In the genomic region with DNA sequence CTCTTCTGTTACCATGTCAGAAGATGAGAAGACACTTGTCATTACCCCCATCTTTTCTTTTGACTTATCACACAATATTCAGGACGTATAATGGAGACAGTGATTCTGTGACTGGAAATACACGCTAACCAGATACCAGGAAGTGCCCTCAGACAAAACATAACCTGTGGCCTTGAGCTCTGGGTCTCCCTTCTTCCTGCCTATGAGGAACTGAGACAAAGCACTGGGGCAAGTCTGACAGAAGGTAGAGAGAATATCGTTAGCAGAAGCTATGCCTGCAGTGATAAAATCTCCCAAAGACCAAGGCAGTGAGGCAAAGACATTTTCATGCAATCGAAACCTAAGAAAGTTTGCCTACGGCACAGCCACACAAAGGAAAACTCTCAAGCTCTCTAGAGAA, we compare ENCODE assay signal across 25 mouse cellular contexts. TPM values are rescaled to one million over a fixed set of nuclear protein-coding genes. Genes with fewer than 3 reads are reported as not detected.
DNase-seq lines count a peak whose midpoint lies in the region; TF ChIP-seq lines count a peak whose summit lies in the region.
"Had no signal": no experiment of that assay in that cellular context is flagged by ENCODE, and none has a peak within 500 bp of the region (broad histone marks: within the 10 kb centered on the region; RNA-seq: fewer than 3 reads in every experiment).

No protein-coding gene starts in this region.

- no peaks in the 10 kb centered on the region for H3K27me3 ChIP-seq in splenic B cell, adult 2 months (ENCODE audit: control insufficient read depth, insufficient read depth, low read length, poor library complexity, severe bottlenecking)
- H3K27me3 ChIP-seq: megakaryocyte, embryonic 14.5 days had no signal

- intact Hi-C loops in gastrocnemius, adult 2 months (cut with DNase I) = no loop called here

- no peak for DNase-seq in gastrocnemius, adult 2 months
- DNase-seq in gastrocnemius, adult 18-20 months (ENCODE audit: low spot score) = no peak
- peak; percentile 26 for DNase-seq in 416B (ENCODE audit: low read depth)
- peak; percentile 6 for DNase-seq in T-cell, adult 2 months (ENCODE audit: low spot score)
- peak; percentile 49 for DNase-seq in splenic B cell, adult 2 months (ENCODE audit: low read depth, low spot score)
- DNase-seq in spleen, adult 12 weeks (ENCODE audit: low spot score) = no peak
- no peak for DNase-seq in cerebellum, postnatal 25 days
- no peak for DNase-seq in cerebellum, adult 11 months
- DNase-seq: adrenal gland, postnatal 10 days; cerebellum, postnatal 10 days; gastrocnemius, postnatal 10 days; heart, adult 18-20 months; kidney, adult 18-20 months; kidney, postnatal 10 days; lung, adult 18-20 months; lung, postnatal 14 days; midbrain, embryonic 14.5 days; spleen, adult 18-20 months had no signal

- peak overlapping the region; percentile 48; the same call in 1 of the 2 replicates for H3K27ac ChIP-seq in gastrocnemius, adult 2 months
- H3K27ac ChIP-seq: forebrain, embryonic 10.5 days; limb, embryonic 10.5 days had no signal

- H3K36me3 ChIP-seq in splenic B cell, adult 2 months (ENCODE audit: control insufficient read depth, insufficient read depth, low read length, poor library complexity, severe bottlenecking) = peaks cover 5% of the 10 kb centered on the region

- no peak for TF ChIP-seq CTCF in gastrocnemius, adult 2 months (IDR thresholded peaks at IDR 0.05)

- no peak overlapping the region for H3K4me3 ChIP-seq in gastrocnemius, adult 2 months
- H3K4me3 ChIP-seq: forebrain, embryonic 10.5 days; limb, embryonic 10.5 days; megakaryocyte, embryonic 14.5 days had no signal

RNA-seq across cellular contexts. Expression of a gene that starts 8.7 kb away (rescaled TPM):
- 1 to 10 TPM; 4.2 to 4.4 TPM for total RNA-seq in gastrocnemius, adult 2 months (2021)
- 1 to 10 TPM; 4.3 to 4.9 TPM for total RNA-seq in gastrocnemius, adult 18-20 months (2021)

RNA-seq across cellular contexts. Expression of a gene that starts 15.1 kb away (rescaled TPM):
- not detected for total RNA-seq in gastrocnemius, adult 2 months (2021)
- not detected for total RNA-seq in gastrocnemius, adult 18-20 months (2021)
- total RNA-seq: adrenal gland, postnatal 10 days; gastrocnemius, postnatal 10 days; heart, adult 18-20 months; hematopoietic stem cell, adult 5-6 weeks; layer of hippocampus, adult 8-10 months; left cerebral cortex, adult 18-20 months; liver, adult 2 months had no signal

RNA-seq across cellular contexts. Expression of a gene that starts 28.4 kb away (rescaled TPM):
- 100 to 1,000 TPM in 1 of 2 experiments, 10 to 100 TPM in 1; 93.4 to 102 TPM for total RNA-seq in gastrocnemius, adult 2 months (2021)
- 10 to 100 TPM; 96.6 to 99.0 TPM for total RNA-seq in gastrocnemius, adult 18-20 months (2021)

RNA-seq across cellular contexts. Expression of a gene that starts 30.3 kb away (rescaled TPM):
- 10 to 100 TPM in 1 of 2 experiments, 1 to 10 TPM in 1; 9.9 to 21.3 TPM for total RNA-seq in gastrocnemius, adult 2 months (2021)
- total RNA-seq in gastrocnemius, adult 18-20 months (2021) = 1 to 10 TPM; 6.8 to 7.9 TPM

RNA-seq across cellular contexts. Expression of a gene that starts 54.6 kb away (rescaled TPM):
- not detected for total RNA-seq in gastrocnemius, adult 2 months (2021)
- total RNA-seq in gastrocnemius, adult 18-20 months (2021) = not detected
- total RNA-seq: heart, adult 18-20 months; liver, adult 2 months had no signal

Comparison
In these comparisons a context has a peak if more than half of its experiments do, and no peak if none do; other contexts are left out.
1. DNase-seq: peak in 416B (single experiment), T-cell, adult 2 months (single experiment) and splenic B cell, adult 2 months (single experiment); none in gastrocnemius, adult 2 months (single experiment), gastrocnemius, adult 18-20 months (single experiment), spleen, adult 12 weeks (single experiment), cerebellum, postnatal 25 days (0 of 2) and cerebellum, adult 11 months (single experiment).